Comparison of ENCODE assay signal across 13 mouse cellular contexts in the genomic region with DNA sequence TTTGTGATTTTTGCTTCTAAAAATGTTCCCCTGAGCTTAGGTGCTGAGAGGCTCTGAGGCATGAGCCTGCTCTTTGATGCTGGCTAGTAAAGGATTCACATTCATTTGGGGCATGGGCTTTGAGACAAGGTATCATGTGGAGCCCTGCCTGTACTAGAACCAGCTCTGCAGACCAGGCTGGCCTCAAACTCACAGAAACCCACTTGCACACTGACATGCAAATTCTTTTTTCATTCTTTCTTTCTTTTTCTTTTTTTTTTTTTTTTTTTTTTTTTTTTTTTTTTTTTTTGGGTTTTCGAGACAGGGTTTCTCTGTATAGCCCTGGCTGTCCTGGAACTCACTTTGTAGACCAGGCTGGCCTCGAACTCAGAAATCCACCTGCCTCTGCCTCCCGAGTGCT. TPM values are rescaled to one million over a fixed set of nuclear protein-coding genes. Genes with fewer than 3 reads are reported as not detected.
"Had no signal": no experiment of that assay in that cellular context is flagged by ENCODE, and none has a peak within 500 bp of the region (broad histone marks: within the 10 kb centered on the region; RNA-seq: fewer than 3 reads in every experiment).

No protein-coding gene starts in this region.

RNA-seq across cellular contexts. Expression of gene Ldlrad2, which starts 14.7 kb away (rescaled TPM):
- total RNA-seq: neutrophil, adult 5-6 weeks had no signal
- polyA plus RNA-seq: neural tube, embryonic 13.5 days; neural tube, embryonic 14.5 days; neural tube, embryonic 15.5 days; small intestine, adult 2 months; spleen, adult 2 months; stomach, embryonic 14.5 days; stomach, embryonic 15.5 days; stomach, embryonic 16.5 days; stomach, postnatal 0 days; thymus, adult 2 months; thymus, postnatal 0 days; urinary bladder, adult 2 months had no signal
